Mouse (Mus musculus): ENCODE data around the gene Aqp11. TPM values are rescaled to one million over a fixed set of nuclear protein-coding genes. Genes with fewer than 3 reads are reported as not detected.

Gene Aqp11
- polyA plus RNA-seq, 2 experiments from 2014 or later = 0.48 to 0.54 TPM

- no peak for ATAC-seq
Observed at GRCm38 (mm10) chr7:97707809-97708208, 30.3 kb downstream of the Aqp11 start.

- ATAC-seq = no peak
Observed at GRCm38 (mm10) chr7:97707123-97707522, 31.0 kb downstream of the Aqp11 start.

- ATAC-seq = no peak
Observed at GRCm38 (mm10) chr7:97701106-97701505, 37.0 kb downstream of the Aqp11 start.

GRCm38 (mm10) chr7:97700173-97700572, 37.9 kb downstream of the Aqp11 start:
- no peak for ATAC-seq

GRCm38 (mm10) chr7:97696506-97697254, 41.4 kb downstream of the Aqp11 start, which contains the start of gene Clns1a:
Clns1a (plus strand) TSS chr7:97696634.
- ATAC-seq = peak; percentile 97

GRCm38 (mm10) chr7:97696133-97696505, 42.0 kb downstream of the Aqp11 start:
- peak; percentile 17 for ATAC-seq

GRCm38 (mm10) chr7:97695441-97695840, 42.6 kb downstream of the Aqp11 start:
- ATAC-seq = no peak

GRCm38 (mm10) chr7:97687831-97688230, 50.3 kb downstream of the Aqp11 start:
- ATAC-seq = no peak

- peak; percentile 71 for ATAC-seq
Observed at GRCm38 (mm10) chr7:97679239-97679638, 58.9 kb downstream of the Aqp11 start.

Other genes with a start within 250 kb of the Aqp11 start
- gene Aamdc, start 158.8 kb downstream of the Aqp11 start, polyA plus RNA-seq (2017; shearing (Covaris generic)) = 10 to 100 TPM; 42.2 to 46.9 TPM
- 10 to 100 TPM; 27.1 to 27.3 TPM for gene Rsf1, start 158.4 kb downstream of the Aqp11 start, polyA plus RNA-seq (2017; shearing (Covaris generic))
- gene Clns1a, start 41.7 kb downstream of the Aqp11 start, polyA plus RNA-seq (2017; shearing (Covaris generic)) = 100 to 1,000 TPM in 1 of 2 experiments, 10 to 100 TPM in 1; 95.1 to 104 TPM
- 1 to 10 TPM; 2.5 to 3.3 TPM for gene Pak1, start 50.3 kb upstream of the Aqp11 start, polyA plus RNA-seq (2017; shearing (Covaris generic))
- gene Gdpd4, start 181.7 kb upstream of the Aqp11 start, polyA plus RNA-seq (2017; shearing (Covaris generic)) = not detected

Measured in activated CD4-positive, CD25-positive, alpha-beta regulatory T cell, adult 4 months (primary cell).